Mouse (Mus musculus) forebrain, embryonic 13.5 days (tissue): ENCODE data around the gene Zmiz2. TPM values are rescaled to one million over a fixed set of nuclear protein-coding genes. Genes with fewer than 3 reads are reported as not detected.
"Not testable (repeated sequence)": the region's sequence is repeated elsewhere in the genome, so short reads cannot be mapped to it uniquely, and the experiment has no call there.

Experiments
- ATAC-seq: fragments of 200-750 bp; cut with Nextera tagmentation; 2 replicates; pipeline ENCODE4 v1.8.0; 2017
- H3K27ac ChIP-seq: fragments of 300-500 bp; sonication (generic); 2 replicates; pipeline ENCODE4 v1.5.1; 2015; ENCODE audit warnings: inconsistent platforms, mild to moderate bottlenecking, moderate library complexity
- H3K27me3 ChIP-seq: fragments of 300-500 bp; sonication (generic); 2 replicates; pipeline ENCODE4 v1.6.1; 2015; ENCODE audit warnings: mild to moderate bottlenecking, inconsistent platforms
- H3K36me3 ChIP-seq: fragments of 300-500 bp; sonication (generic); 2 replicates; pipeline ENCODE4 v1.6.1; 2015; ENCODE audit warnings: mild to moderate bottlenecking, inconsistent platforms; ENCODE audit not compliant: poor library complexity, severe bottlenecking
- H3K4me1 ChIP-seq: fragments of 300-500 bp; sonication (generic); 2 replicates; pipeline ENCODE4 v1.6.1; 2015; ENCODE audit warnings: inconsistent platforms
- H3K4me2 ChIP-seq: fragments of 300-500 bp; sonication (generic); 2 replicates; pipeline ENCODE4 v1.6.1; 2015; ENCODE audit warnings: inconsistent platforms, mild to moderate bottlenecking, moderate library complexity
- H3K4me3 ChIP-seq: fragments of 300-500 bp; sonication (generic); 2 replicates; pipeline ENCODE4 v1.5.1; 2015; ENCODE audit warnings: mild to moderate bottlenecking, inconsistent platforms
- H3K9ac ChIP-seq: fragments of 300-500 bp; sonication (generic); 2 replicates; pipeline ENCODE4 v1.6.1; 2015; ENCODE audit warnings: mild to moderate bottlenecking, inconsistent platforms
- H3K9me3 ChIP-seq: fragments of 300-500 bp; sonication (generic); replicated peaks from 2 replicates; pipeline ENCODE4 v1.6.1; 2016; ENCODE audit warnings: inconsistent platforms
- WGBS: fragments of 180-500 bp; shearing (Covaris S2); methylation state at CpG from one replicate; pipeline ENCODE4 v1.1.7; 2015; 5-methylcytosine and 5-hydroxymethylcytosine counted together
- microRNA-seq: library from miRNA; unstranded; fragments of <30 nt; microRNA quantifications from one replicate; pipeline ENCODE4, GENCODE M21; 2016
- polyA plus RNA-seq: library from polyadenylated mRNA; unstranded; fragments of >200 nt; fragmentation: Nextera tagmentation; extraction: Ambion mirVana; gene quantifications from 2 replicates; pipeline ENCODE4 v1.2.1, GENCODE M21; 2015

Gene Zmiz2
- polyA plus RNA-seq, 1 experiment from 2014 or later = 29.1 TPM

DNA sequence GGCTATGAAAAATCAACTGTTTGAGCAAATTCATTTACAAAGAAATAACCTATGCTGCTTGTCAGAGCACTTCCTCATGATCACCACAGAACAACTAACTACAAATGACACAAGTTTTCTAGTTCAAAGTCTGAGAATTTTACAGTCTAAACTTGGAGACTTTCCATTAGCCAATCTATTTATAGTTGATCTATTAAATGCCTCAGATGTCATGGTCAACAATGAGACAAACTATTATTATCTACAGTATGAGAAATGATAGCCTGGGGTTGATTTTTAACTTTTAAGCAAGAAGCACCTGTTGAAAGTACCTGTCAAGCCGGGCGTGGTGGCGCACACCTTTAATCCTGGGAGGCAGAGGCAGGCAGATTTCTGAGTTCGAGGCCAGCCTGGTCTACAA lies 53.7 kb downstream of the Zmiz2 start:
- H3K9me3 ChIP-seq = no peaks in the 10 kb centered on the region
- WGBS = 97% methylated on average over 4 of the region's 4 CpGs

DNA sequence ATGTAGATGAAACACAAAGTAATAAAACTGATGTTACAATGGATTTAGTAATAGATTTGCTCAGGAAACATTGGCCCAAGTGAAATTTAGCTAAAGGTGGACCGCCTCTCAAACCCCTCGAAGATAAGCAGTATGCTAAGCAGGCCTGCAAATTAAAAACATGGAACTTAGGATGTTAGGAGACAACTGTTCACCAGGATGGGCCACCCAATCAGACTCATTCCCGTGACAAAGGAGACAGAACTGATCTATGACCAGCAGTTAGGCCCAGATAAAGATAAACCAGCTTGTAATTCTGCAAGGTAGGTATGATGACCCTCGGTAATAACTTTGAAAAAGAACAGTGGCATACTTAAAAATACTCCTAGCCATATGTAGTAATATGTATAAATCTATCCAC lies 54.2 kb downstream of the Zmiz2 start:
- Histone ChIP-seq H3K27ac (no peak overlapping the region), H3K9ac (peak overlapping the region; percentile 83), H3K27me3 (no peaks in the 10 kb centered on the region), H3K36me3 (peaks cover 21% of the 10 kb centered on the region), H3K4me1 (peaks cover 21% of the 10 kb centered on the region), H3K9me3 (no peaks in the 10 kb centered on the region), H3K4me3 (peak overlapping the region; percentile 70), H3K4me2 (peak overlapping the region; percentile 68)
- WGBS = 59% methylated on average over 4 of the region's 4 CpGs
- no peak for ATAC-seq

More for the DNA sequence above, 53.7 kb downstream of the Zmiz2 start:
- H3K9ac ChIP-seq = no peak overlapping the region
- peak overlapping the region; percentile 68 for H3K4me2 ChIP-seq
- H3K36me3 ChIP-seq = peaks cover 26% of the 10 kb centered on the region
- no peak overlapping the region for H3K27ac ChIP-seq
- H3K27me3 ChIP-seq = no peaks in the 10 kb centered on the region
- ATAC-seq = no peak
- H3K4me3 ChIP-seq = peak overlapping the region; percentile 12; the same call in 1 of the 2 replicates
- H3K4me1 ChIP-seq = peaks cover 21% of the 10 kb centered on the region

GRCm38 (mm10) chr11:6443727-6444076 lies 54.8 kb downstream of the Zmiz2 start:
- WGBS = under 1% methylated on average over 10 of the region's 10 CpGs
- H3K4me3 ChIP-seq = peak overlapping the region; percentile 70
- H3K27me3 ChIP-seq = no peaks in the 10 kb centered on the region
- H3K4me1 ChIP-seq = peaks cover 21% of the 10 kb centered on the region
- no peaks in the 10 kb centered on the region for H3K9me3 ChIP-seq
- H3K36me3 ChIP-seq = peaks cover 16% of the 10 kb centered on the region
- H3K4me2 ChIP-seq = peak overlapping the region; percentile 68
- H3K27ac ChIP-seq = peak overlapping the region; percentile 94
- peak overlapping the region; percentile 83 for H3K9ac ChIP-seq
- no peak for ATAC-seq

DNA sequence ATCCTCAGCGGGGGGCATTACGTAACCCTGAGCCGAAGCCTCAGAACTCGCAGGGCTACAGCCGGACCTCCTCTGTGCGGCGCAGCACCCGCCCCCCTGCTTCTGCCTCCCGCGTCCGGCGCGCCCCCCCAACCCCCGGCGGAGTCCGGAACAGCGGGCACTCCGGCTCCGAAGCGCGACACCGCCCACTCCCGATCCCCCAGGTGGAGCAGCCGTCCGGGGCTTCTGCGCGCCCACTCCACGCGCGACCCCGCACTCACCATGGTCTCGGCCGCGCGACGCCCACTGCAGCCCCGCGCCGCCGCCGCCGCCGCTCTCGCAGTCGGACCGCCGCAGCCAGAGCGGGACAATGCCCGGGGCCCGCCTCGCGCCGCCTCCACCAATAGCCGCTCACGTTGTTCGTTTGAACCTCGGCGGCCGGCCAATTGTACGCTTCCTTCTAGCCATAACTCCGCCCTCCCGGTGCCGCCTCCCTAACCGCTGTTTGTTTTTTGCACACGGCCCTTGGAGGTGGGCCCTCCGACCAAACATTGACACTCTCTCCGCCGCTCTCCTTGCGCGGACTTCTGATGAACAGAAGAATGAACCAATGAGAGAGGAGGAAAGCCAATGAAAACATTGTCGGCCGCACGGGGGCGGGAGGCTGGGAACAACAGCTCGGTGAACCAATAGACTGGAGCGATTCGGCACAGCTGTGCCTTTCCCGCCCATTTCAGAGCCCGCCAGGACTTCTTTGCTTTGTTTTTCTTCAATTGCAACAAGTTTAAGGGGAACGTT lies 55.4 kb downstream of the Zmiz2 start, which contains the start of gene H2afv:
Gene H2afv, minus strand, starts transcription at position 367 of the 777 bp plus-strand sequence.
- Histone ChIP-seq H3K4me1 (peaks cover 21% of the 10 kb centered on the region), H3K27ac (peak within 1 kb of the TSS; percentile 94), H3K9me3 (no peaks in the 10 kb centered on the region), H3K4me3 (peak within 1 kb of the TSS; percentile 70), H3K36me3 (peaks cover 11% of the 10 kb centered on the region; the same call in 1 of the 2 replicates), H3K4me2 (peak within 1 kb of the TSS; percentile 68), H3K27me3 (no peaks in the 10 kb centered on the region), H3K9ac (peak within 1 kb of the TSS; percentile 83)
- WGBS = under 1% methylated on average over 79 of the region's 80 CpGs
- ATAC-seq = peak; percentile 99

- Histone ChIP-seq H3K4me1 (peaks cover 18% of the 10 kb centered on the region), H3K9me3 (no peaks in the 10 kb centered on the region), H3K36me3 (peaks cover 5% of the 10 kb centered on the region; the same call in 1 of the 2 replicates), H3K27ac (no peak overlapping the region), H3K4me2 (no peak overlapping the region), H3K27me3 (no peaks in the 10 kb centered on the region), H3K4me3 (no peak overlapping the region), H3K9ac (no peak overlapping the region)
- ATAC-seq = no peak
- WGBS = 75% methylated on average over 4 of the region's 4 CpGs
Measured at GRCm38 (mm10) chr11:6445441-6445840, 56.6 kb downstream of the Zmiz2 start.

DNA sequence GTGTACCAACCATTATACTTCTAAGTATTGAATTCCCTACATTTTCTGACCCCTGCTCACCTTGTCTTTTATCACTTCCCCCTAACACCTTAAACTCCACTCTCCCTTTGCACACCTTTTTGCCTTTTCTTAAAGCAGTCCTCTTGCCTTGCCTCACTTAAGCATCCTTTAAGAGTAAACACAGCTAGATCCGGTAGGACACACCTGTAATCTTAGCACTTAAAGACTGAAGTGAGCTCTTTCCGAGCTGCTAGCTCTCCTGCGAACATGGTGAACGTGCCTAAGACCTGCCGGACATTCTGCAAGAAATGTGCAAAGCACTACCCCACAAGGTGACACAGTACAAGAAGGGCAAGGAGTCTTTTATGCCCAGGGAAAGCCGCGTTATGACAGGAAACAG lies 57.1 kb downstream of the Zmiz2 start:
- H3K4me3 ChIP-seq = no peak overlapping the region
- ATAC-seq = no peak
- 88% methylated on average over 7 of the region's 7 CpGs for WGBS
- no peak overlapping the region for H3K9ac ChIP-seq
- peaks cover 18% of the 10 kb centered on the region for H3K4me1 ChIP-seq
- H3K4me2 ChIP-seq = no peak overlapping the region
- no peaks in the 10 kb centered on the region for H3K27me3 ChIP-seq
- H3K36me3 ChIP-seq = 0 out of 2 replicates have a peak, but pooled peaks cover 4% of the 10 kb centered on the region
- H3K9me3 ChIP-seq = no peaks in the 10 kb centered on the region
- H3K27ac ChIP-seq = no peak overlapping the region

DNA sequence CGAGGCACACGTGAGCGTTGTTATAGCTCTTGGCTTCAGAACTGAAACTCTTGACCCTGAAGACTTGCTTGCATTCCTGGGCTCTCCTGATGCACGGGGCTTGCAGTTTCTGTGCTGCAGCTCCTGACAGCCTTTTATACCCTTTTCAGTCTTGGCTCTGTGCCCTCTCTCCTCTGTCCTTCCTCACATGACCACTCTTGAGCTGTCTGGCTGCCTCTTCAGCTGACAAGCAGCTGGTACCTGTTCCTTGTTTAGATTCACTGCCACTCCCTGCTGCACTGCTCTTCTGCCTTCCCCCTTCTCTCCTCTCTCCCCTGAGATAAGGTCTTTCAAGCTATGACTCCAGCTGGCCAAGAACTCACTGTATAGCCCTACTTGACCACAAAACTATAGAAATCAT lies 58.6 kb downstream of the Zmiz2 start:
- WGBS = 79% methylated on average over 4 of the region's 4 CpGs
- Histone ChIP-seq H3K9me3 (no peaks in the 10 kb centered on the region), H3K4me1 (peaks cover 10% of the 10 kb centered on the region), H3K27me3 (no peaks in the 10 kb centered on the region), H3K4me3 (no peak overlapping the region), H3K9ac (no peak overlapping the region), H3K4me2 (no peak overlapping the region), H3K36me3 (no peaks in the 10 kb centered on the region), H3K27ac (no peak overlapping the region)
- ATAC-seq = no peak

GRCm38 (mm10) chr11:6448155-6448554 lies 59.3 kb downstream of the Zmiz2 start:
- H3K27ac ChIP-seq, H3K27me3 ChIP-seq, H3K9me3 ChIP-seq, ATAC-seq, H3K4me3 ChIP-seq, H3K4me2 ChIP-seq, H3K9ac ChIP-seq, H3K36me3 ChIP-seq, H3K4me1 ChIP-seq: not testable (repeated sequence)
- WGBS = 92% methylated on average over 5 of the region's 5 CpGs

Small RNA genes lying within 50 kb of the gene (microRNA-seq; reads per million reads assigned to microRNA genes)
- gene Mir7651 = 4.8 reads per million, percentile 14 among the genes with 10 or more reads in this experiment

Other genes starting within 250 kb of the Zmiz2 start
- 0.69 and 0.79 TPM in 2 replicates for gene A730071L15Rik, start 189.0 kb upstream of the Zmiz2 start, polyA plus RNA-seq
- gene Nudcd3, start 188.7 kb upstream of the Zmiz2 start, polyA plus RNA-seq = 57.0 and 65.3 TPM in 2 replicates
- 0.04 and 0.05 TPM in 2 replicates for gene Npc1l1, start 158.9 kb upstream of the Zmiz2 start, polyA plus RNA-seq
- gene Ddx56, start 121.3 kb upstream of the Zmiz2 start, polyA plus RNA-seq = 84.2 and 92.6 TPM in 2 replicates
- 154 and 155 TPM in 2 replicates for gene Tmed4, start 114.2 kb upstream of the Zmiz2 start, polyA plus RNA-seq
- 71.2 and 85.4 TPM in 2 replicates for gene Ogdh, start 97.4 kb upstream of the Zmiz2 start, polyA plus RNA-seq
- gene Ppia, start 26.4 kb downstream of the Zmiz2 start, polyA plus RNA-seq = 4,373 and 4,619 TPM in 2 replicates
- 942 and 1,061 TPM in 2 replicates for gene H2afv, start 55.4 kb downstream of the Zmiz2 start, polyA plus RNA-seq
- gene Purb, start 86.8 kb downstream of the Zmiz2 start, polyA plus RNA-seq = 13.9 and 14.8 TPM in 2 replicates
- gene Myo1g, start 131.9 kb downstream of the Zmiz2 start, polyA plus RNA-seq = 0.17 and 0.21 TPM in 2 replicates
- gene Ccm2, start 157.8 kb downstream of the Zmiz2 start, polyA plus RNA-seq = 82.2 and 90.5 TPM in 2 replicates
- gene Nacad, start 217.0 kb downstream of the Zmiz2 start, polyA plus RNA-seq = 50.1 and 62.2 TPM in 2 replicates
- 32.1 and 36.5 TPM in 2 replicates for gene Tbrg4, start 237.0 kb downstream of the Zmiz2 start, polyA plus RNA-seq
- gene Wap, start 249.6 kb downstream of the Zmiz2 start, polyA plus RNA-seq = not detected in 2 replicates